Mouse (Mus musculus): Measurements from ENCODE around the gene Terf2ip. TPM values are rescaled to one million over a fixed set of nuclear protein-coding genes. Genes with fewer than 3 reads are reported as not detected.
A peak's percentile ranks its signal among the peaks of the same experiment; 100 is the strongest.

Terf2ip gene
- total RNA-seq (2021): 10 to 100 TPM; 15.4 to 16.1 TPM
- long read RNA-seq, experiment 1, transcript Terf2ip-201 (3 exons, 3,560 nt): major isoform, 50 of 56 reads
- long read RNA-seq, experiment 1, partial matches to known transcripts: 0 of 56 reads
- long read RNA-seq, experiment 1, other reads (novel, unspliced or antisense): 6 of 56 reads
- long read RNA-seq, experiment 2, transcript Terf2ip-201 (3 exons, 3,560 nt): major isoform, 28 of 29 reads
- long read RNA-seq, experiment 2, partial matches to known transcripts: 0 of 29 reads
- long read RNA-seq, experiment 2, other reads (novel, unspliced or antisense): 1 of 29 reads

GRCm38 (mm10) chr8:112010997-112011815 is at the start of gene Terf2ip, which contains the start of gene Kars:
Gene Terf2ip, plus strand, starts transcription at chr8:112011398.
Gene Kars, minus strand, starts transcription at chr8:112011323.
- DNase-seq: peak; percentile 95

- DNase-seq: no peak
Observed at GRCm38 (mm10) chr8:111962589-111962988, 48.6 kb upstream of the Terf2ip start.

GRCm38 (mm10) chr8:111963091-111963490 is 48.1 kb upstream of the Terf2ip start:
- peak; percentile 24 for DNase-seq

GRCm38 (mm10) chr8:111963546-111963945 is 47.7 kb upstream of the Terf2ip start:
- no peak for DNase-seq

GRCm38 (mm10) chr8:111964351-111964750 is 46.8 kb upstream of the Terf2ip start:
- no peak for DNase-seq

GRCm38 (mm10) chr8:111964849-111965561 is 46.2 kb upstream of the Terf2ip start:
- peak; percentile 26 for DNase-seq

GRCm38 (mm10) chr8:111967246-111967870 is 43.8 kb upstream of the Terf2ip start:
- DNase-seq: no peak

- DNase-seq: no peak
Observed at GRCm38 (mm10) chr8:111968541-111968940, 42.7 kb upstream of the Terf2ip start.

GRCm38 (mm10) chr8:111968991-111969390 is 42.2 kb upstream of the Terf2ip start:
- DNase-seq: no peak

GRCm38 (mm10) chr8:111974138-111974537 is 37.1 kb upstream of the Terf2ip start:
- no peak for DNase-seq

- DNase-seq: no peak
Observed at GRCm38 (mm10) chr8:111975706-111976105, 35.5 kb upstream of the Terf2ip start.

- DNase-seq: no peak
Observed at GRCm38 (mm10) chr8:111976326-111976725, 34.9 kb upstream of the Terf2ip start.

- no peak for DNase-seq
Observed at GRCm38 (mm10) chr8:111978147-111978546, 33.1 kb upstream of the Terf2ip start.

- DNase-seq: no peak
Observed at GRCm38 (mm10) chr8:111982116-111982515, 29.1 kb upstream of the Terf2ip start.

GRCm38 (mm10) chr8:111984511-111984910 is 26.7 kb upstream of the Terf2ip start:
- no peak for DNase-seq

- peak; percentile 89 for DNase-seq
Observed at GRCm38 (mm10) chr8:111989911-111990310, 21.3 kb upstream of the Terf2ip start.

GRCm38 (mm10) chr8:111991278-111991677 is 19.9 kb upstream of the Terf2ip start:
- no peak for DNase-seq

- peak; percentile 90 for DNase-seq
Observed at GRCm38 (mm10) chr8:111992013-111992702, 19.0 kb upstream of the Terf2ip start, which contains the start of gene Adat1. Gene Adat1, minus strand, starts transcription at chr8:111992302.

GRCm38 (mm10) chr8:111992703-111993039 is 18.5 kb upstream of the Terf2ip start:
- DNase-seq: no peak

- no peak for DNase-seq
Observed at GRCm38 (mm10) chr8:112004754-112005153, 6.4 kb upstream of the Terf2ip start.

GRCm38 (mm10) chr8:112005601-112006000 is 5.6 kb upstream of the Terf2ip start:
- no peak for DNase-seq

GRCm38 (mm10) chr8:112007669-112008068 is 3.5 kb upstream of the Terf2ip start:
- DNase-seq: no peak
